Comparison of ENCODE assay signal across 9 mouse cellular contexts in genomic region chr1:39895097-39895496, GRCm38 (mm10). TPM values are rescaled to one million over a fixed set of nuclear protein-coding genes. Genes with fewer than 3 reads are reported as not detected.
DNase-seq lines count a peak whose midpoint lies in the region; ATAC-seq and TF ChIP-seq lines count a peak whose summit lies in the region.
"Had no signal": no experiment of that assay in that cellular context is flagged by ENCODE, and none has a peak within 500 bp of the region (broad histone marks: within the 10 kb centered on the region; RNA-seq: fewer than 3 reads in every experiment).

No protein-coding gene starts in this region.

- TF ChIP-seq CTCF in G1E (IDR thresholded peaks at IDR 0.05; ENCODE audit: low read depth, low read length): no peak

- H3K4me3 ChIP-seq in G1E (ENCODE audit: low read depth, low read length): no peak overlapping the region
- H3K4me3 ChIP-seq in intestine, embryonic 15.5 days (replicated peaks): no peak overlapping the region

- DNase-seq in heart, postnatal 10 days: peak; percentile 60 to 73
- DNase-seq in heart, postnatal 25 days (ENCODE audit: low spot score): no peak
- DNase-seq in 3T3-L1 (ENCODE audit: low read depth, low spot score) (peak; percentile 82), G1E (ENCODE audit: low spot score) (no peak)
- DNase-seq in kidney, adult 11 months: no peak
- no peak for DNase-seq in cerebellum, postnatal 10 days

- 11% methylated on average over 2 of the region's 2 CpGs for WGBS in intestine, embryonic 15.5 days

- no peaks in the 10 kb centered on the region for H3K27me3 ChIP-seq in G1E (ENCODE audit: insufficient read depth, low read length)
- no peaks in the 10 kb centered on the region for H3K27me3 ChIP-seq in intestine, embryonic 15.5 days (replicated peaks)

- H3K4me2 ChIP-seq in intestine, embryonic 15.5 days (replicated peaks): no peak overlapping the region

- no peaks in the 10 kb centered on the region for H3K4me1 ChIP-seq in G1E (ENCODE audit: insufficient read depth, low read depth, low read length)
- peaks cover 12% of the 10 kb centered on the region; the same call in 1 of the 2 replicates for H3K4me1 ChIP-seq in intestine, embryonic 15.5 days (replicated peaks)

- intact Hi-C loops in heart, postnatal 10 days (cut with DNase I): no loop called here
- intact Hi-C loops in heart, postnatal 25 days (cut with DNase I): loop anchor here (5.0 kb wide), 2 partner anchors 73 to 208 kb away; no protein-coding TSS in a partner anchor

- H3K27ac ChIP-seq in intestine, embryonic 15.5 days: no peak overlapping the region
- H3K27ac ChIP-seq: macrophage had no signal

- no peak overlapping the region for H3K9ac ChIP-seq in intestine, embryonic 15.5 days

- no peaks in the 10 kb centered on the region for H3K36me3 ChIP-seq in G1E (replicated peaks)
- no peaks in the 10 kb centered on the region for H3K36me3 ChIP-seq in intestine, embryonic 15.5 days

- 0 out of 2 replicates have a peak, but pooled peaks have one; percentile 6 for ATAC-seq in G1E (ENCODE audit: extremely low read depth, insufficient number of reproducible peaks, low FRiP score, poor library complexity, severe bottlenecking)
- ATAC-seq in intestine, embryonic 15.5 days: peak; percentile 91
- ATAC-seq: hindbrain, embryonic 16.5 days had no signal

- peaks cover 11% of the 10 kb centered on the region for H3K9me3 ChIP-seq in G1E (replicated peaks)
- no peaks in the 10 kb centered on the region for H3K9me3 ChIP-seq in intestine, embryonic 15.5 days

RNA-seq across cellular contexts. Expression of gene Map4k4, which starts 5.6 kb away (rescaled TPM):
- 100 to 1,000 TPM; 187 to 216 TPM for total RNA-seq in heart, postnatal 10 days (2021)
- total RNA-seq in heart, postnatal 25 days (2021): 100 to 1,000 TPM; 155 to 174 TPM
- total RNA-seq in G1E (2014; fragmentation: Nextera tagmentation) (not detected in 2 replicates), G1E (2017) (0.93 TPM in 2 replicates)
- 0.01 TPM in 1 of 2 replicates, not detected in the other for polyA plus RNA-seq in G1E (2012)
- 20.0 and 25.5 TPM in 2 replicates for polyA plus RNA-seq in intestine, embryonic 15.5 days (2015; fragmentation: Nextera tagmentation; extraction: Ambion mirVana)

Comparison
In these comparisons a context has a peak if more than half of its experiments do, and no peak if none do; other contexts are left out.
1. DNase-seq: peak in heart, postnatal 10 days (2 of 2) and 3T3-L1 (single experiment); none in heart, postnatal 25 days (single experiment), G1E (single experiment), kidney, adult 11 months (single experiment) and cerebellum, postnatal 10 days (0 of 2).
2. RNA of gene Map4k4, which starts 5.6 kb away (total RNA-seq): 187 to 216 TPM in heart, postnatal 10 days and 155 to 174 TPM in heart, postnatal 25 days; 0.93 TPM in G1E; every median in the first group is over 10 times any median in the second.